Mouse (Mus musculus) adrenal gland, postnatal 36 days (tissue): ENCODE results near the gene Gm14137. TPM values are rescaled to one million over a fixed set of nuclear protein-coding genes. Genes with fewer than 3 reads are reported as not detected.

Source experiments
- total RNA-seq, 2 experiments: library from RNA; stranded (reverse); gene quantifications; 2 replicates each; pipeline ENCODE4 v1.2.3; 2021

Gm14137 gene
- total RNA-seq, 2 experiments from 2014 or later = 0.13 TPM

Other genes starting within 250 kb of the Gm14137 start
- gene Chst14, start 248.0 kb upstream of the Gm14137 start, total RNA-seq = 10 to 100 TPM in 1 of 2 experiments, 1 to 10 TPM in 1; 9.7 to 15.0 TPM
- gene Ccdc32, start 145.1 kb upstream of the Gm14137 start, total RNA-seq = 10 to 100 TPM; 16.7 to 18.8 TPM
- 1 to 10 TPM; 5.0 to 5.1 TPM for gene Rpusd2, start 139.7 kb upstream of the Gm14137 start, total RNA-seq
- 1 to 10 TPM; 2.1 to 2.4 TPM for gene Knl1, start 127.4 kb upstream of the Gm14137 start, total RNA-seq
- gene Rad51, start 61.7 kb upstream of the Gm14137 start, total RNA-seq = 1 to 10 TPM; 2.2 to 3.3 TPM
- gene Rmdn3, start 17.5 kb upstream of the Gm14137 start, total RNA-seq = 10 to 100 TPM; 63.6 to 65.0 TPM
- gene Gchfr, start 6.7 kb upstream of the Gm14137 start, total RNA-seq = 10 to 100 TPM; 16.1 to 23.8 TPM
- gene Zfyve19, start 34.1 kb downstream of the Gm14137 start, total RNA-seq = 10 to 100 TPM; 30.2 to 30.5 TPM
- gene Dnajc17, start 34.3 kb downstream of the Gm14137 start, total RNA-seq = 10 to 100 TPM; 14.4 to 14.6 TPM
- not detected for gene Ppp1r14d, start 55.4 kb downstream of the Gm14137 start, total RNA-seq
- 1 to 10 TPM; 3.4 to 3.8 TPM for gene Spint1, start 62.9 kb downstream of the Gm14137 start, total RNA-seq
- under 1 TPM; 0.36 to 0.60 TPM for gene Rhov, start 96.8 kb downstream of the Gm14137 start, total RNA-seq
- gene Vps18, start 114.2 kb downstream of the Gm14137 start, total RNA-seq = 10 to 100 TPM; 20.4 to 24.5 TPM
- 10 to 100 TPM in 1 of 2 experiments, 1 to 10 TPM in 1; 7.2 to 10.6 TPM for gene Dll4, start 151.3 kb downstream of the Gm14137 start, total RNA-seq
- 1 to 10 TPM; 4.6 to 9.3 TPM for gene Chac1, start 176.7 kb downstream of the Gm14137 start, total RNA-seq